Mouse (Mus musculus) pancreas, adult 10 weeks (tissue): ENCODE results near the gene Ffar1. TPM values are rescaled to one million over a fixed set of nuclear protein-coding genes. Genes with fewer than 3 reads are reported as not detected.

ENCODE experiments used
- polyA plus RNA-seq: library from polyadenylated mRNA; stranded (reverse); fragments of 350-450 nt; fragmentation: Illumina TruSeq; extraction: RNeasy Lipid Tissue Mini Kit (QIAGEN cat#74804); gene quantifications from one replicate; pipeline ENCODE4 v1.2.3, GENCODE M21; 2015; ENCODE audit warnings: low read depth, low replicate concordance; ENCODE audit not compliant: insufficient read depth

The Ffar1 gene
- 2.4 TPM for polyA plus RNA-seq

GRCm38 (mm10) chr7:30861464-30861863 lies at the start of gene Ffar1:
TSS of gene Ffar1 (minus strand) at chr7:30861564.

GRCm38 (mm10) chr7:30880176-30880575 lies 18.8 kb upstream of the Ffar1 start, which contains the start of gene Cd22:
TSS of gene Cd22 (minus strand) at chr7:30880342.

GRCm38 (mm10) chr7:30856078-30856477 lies 5.3 kb downstream of the Ffar1 start, which contains the start of gene Ffar3:
TSS of gene Ffar3 (minus strand) at chr7:30856178.

GRCm38 (mm10) chr7:30823675-30824074 lies 37.7 kb downstream of the Ffar1 start, which contains the start of gene Ffar2:
TSS of gene Ffar2 (minus strand) at chr7:30823775.

Other genes with a start within 250 kb of the Ffar1 start
- not detected for gene Upk1a, start 248.7 kb downstream of the Ffar1 start, polyA plus RNA-seq
- 125 TPM for gene Cox6b1, start 235.4 kb downstream of the Ffar1 start, polyA plus RNA-seq
- not detected for gene Etv2, start 225.7 kb downstream of the Ffar1 start, polyA plus RNA-seq
- gene Rbm42, start 211.2 kb downstream of the Ffar1 start, polyA plus RNA-seq, result 13.4 TPM
- 5.9 TPM for gene Haus5, start 196.6 kb downstream of the Ffar1 start, polyA plus RNA-seq
- not detected for gene Pmis2, start 190.0 kb downstream of the Ffar1 start, polyA plus RNA-seq
- gene 2200002J24Rik, start 162.6 kb downstream of the Ffar1 start, polyA plus RNA-seq, result not detected
- gene Atp4a, start 149.4 kb downstream of the Ffar1 start, polyA plus RNA-seq, result 0.65 TPM
- 89.1 TPM for gene Tmem147, start 132.0 kb downstream of the Ffar1 start, polyA plus RNA-seq
- gene Gapdhs, start 117.9 kb downstream of the Ffar1 start, polyA plus RNA-seq, result not detected
- gene Sbsn, start 110.1 kb downstream of the Ffar1 start, polyA plus RNA-seq, result 11.2 TPM
- 10.9 TPM for gene Dmkn, start 97.8 kb downstream of the Ffar1 start, polyA plus RNA-seq
- gene Krtdap, start 73.7 kb downstream of the Ffar1 start, polyA plus RNA-seq, result not detected
- gene Ffar2, start 37.8 kb downstream of the Ffar1 start, polyA plus RNA-seq, result 1.1 TPM
- 1.0 TPM for gene Ffar3, start 5.4 kb downstream of the Ffar1 start, polyA plus RNA-seq
- 0.94 TPM for gene Cd22, start 18.8 kb upstream of the Ffar1 start, polyA plus RNA-seq
- gene Mag, start 53.3 kb upstream of the Ffar1 start, polyA plus RNA-seq, result not detected
- 330 TPM for gene Hamp2, start 63.1 kb upstream of the Ffar1 start, polyA plus RNA-seq
- gene Hamp, start 82.5 kb upstream of the Ffar1 start, polyA plus RNA-seq, result not detected
- 32.1 TPM for gene Usf2, start 95.2 kb upstream of the Ffar1 start, polyA plus RNA-seq
- gene Lsr, start 111.9 kb upstream of the Ffar1 start, polyA plus RNA-seq, result 15.2 TPM
- 3.6 TPM for gene Fam187b, start 112.2 kb upstream of the Ffar1 start, polyA plus RNA-seq
- gene Fxyd5, start 180.9 kb upstream of the Ffar1 start, polyA plus RNA-seq, result 33.2 TPM
- 1.9 TPM for gene Fxyd7, start 189.9 kb upstream of the Ffar1 start, polyA plus RNA-seq
- gene Fxyd1, start 195.6 kb upstream of the Ffar1 start, polyA plus RNA-seq, result 128 TPM
- 2.7 TPM for gene Lgi4, start 197.8 kb upstream of the Ffar1 start, polyA plus RNA-seq
- 60.2 TPM for gene Fxyd3, start 215.1 kb upstream of the Ffar1 start, polyA plus RNA-seq